Mouse (Mus musculus) right cerebral cortex, postnatal 4 days (tissue): ENCODE measurements around the gene Epop.

Experiments
- DNase-seq: peaks from one replicate; pipeline ENCODE4 v3.0.0-alpha.2; 2022

The Epop gene

GRCm38 (mm10) chr11:97579088-97579857 lies 50.2 kb downstream of the Epop start:
- DNase-seq: no peak

- DNase-seq: no peak
Observed at GRCm38 (mm10) chr11:97578286-97578685, 51.2 kb downstream of the Epop start.
